Mouse (Mus musculus): ENCODE data around the gene Ripor3. TPM values are rescaled to one million over a fixed set of nuclear protein-coding genes. Genes with fewer than 3 reads are reported as not detected.

Ripor3 gene
- polyA plus RNA-seq, 1 experiment, result 4.3 TPM

DNA sequence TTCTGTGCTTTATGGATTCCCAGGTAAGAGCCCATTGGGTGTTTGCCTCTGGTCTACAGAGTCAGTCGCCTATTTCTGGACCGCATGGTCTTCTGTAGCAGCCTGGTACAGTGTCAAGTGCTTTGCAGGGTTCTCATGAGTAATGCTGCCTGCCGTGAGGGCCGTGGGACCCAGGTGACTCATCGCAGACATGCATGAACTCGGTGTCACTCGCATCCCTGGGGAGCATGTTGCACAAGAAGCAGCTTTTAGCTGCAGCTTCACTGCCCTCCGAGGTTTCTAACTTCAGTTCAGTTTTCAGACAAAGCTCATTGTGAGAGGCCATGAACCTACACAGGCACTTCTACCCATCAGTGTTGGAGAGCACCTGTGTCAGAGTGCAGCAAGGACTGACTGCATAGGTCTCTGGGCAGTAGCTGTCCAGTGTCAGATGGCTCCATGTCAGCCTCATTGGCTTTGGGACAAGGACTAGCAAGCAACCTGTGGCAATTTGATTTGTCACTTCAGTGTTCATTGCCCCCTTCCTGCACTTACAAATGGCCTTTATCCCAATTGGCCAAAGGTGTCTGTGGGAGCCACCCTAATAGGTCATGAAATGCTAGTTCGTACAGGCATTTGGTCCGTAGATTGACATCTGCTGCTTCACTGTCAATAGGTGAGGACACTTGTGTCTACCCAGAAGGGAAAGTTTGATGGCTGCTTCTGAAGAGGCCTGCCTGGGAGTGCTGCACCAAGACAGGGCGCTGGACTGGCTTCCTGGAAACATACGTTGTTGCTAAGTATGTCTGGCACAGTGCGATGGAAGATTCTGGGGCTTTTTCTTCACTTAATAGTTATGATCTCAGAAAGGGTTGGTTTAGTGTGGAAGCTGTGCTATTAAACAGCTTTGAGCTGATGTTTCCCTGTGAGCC, 58.9 kb downstream of the Ripor3 start:
- no peak for TF ChIP-seq CTCF (IDR thresholded peaks at IDR 0.05; ENCODE audit: borderline replicate concordance, insufficient read depth, low read length)
- no peak for TF ChIP-seq POLR2A (IDR thresholded peaks at IDR 0.05; ENCODE audit: low read depth, low read length)
- peak overlapping the region; percentile 51 for H3K27ac ChIP-seq (ENCODE audit: insufficient read depth, low read length)
- peaks cover 43% of the 10 kb centered on the region for H3K4me1 ChIP-seq (ENCODE audit: control insufficient read depth, insufficient read depth, low read length)
- no peak overlapping the region for H3K4me3 ChIP-seq (ENCODE audit: insufficient read depth, low read length)

DNA sequence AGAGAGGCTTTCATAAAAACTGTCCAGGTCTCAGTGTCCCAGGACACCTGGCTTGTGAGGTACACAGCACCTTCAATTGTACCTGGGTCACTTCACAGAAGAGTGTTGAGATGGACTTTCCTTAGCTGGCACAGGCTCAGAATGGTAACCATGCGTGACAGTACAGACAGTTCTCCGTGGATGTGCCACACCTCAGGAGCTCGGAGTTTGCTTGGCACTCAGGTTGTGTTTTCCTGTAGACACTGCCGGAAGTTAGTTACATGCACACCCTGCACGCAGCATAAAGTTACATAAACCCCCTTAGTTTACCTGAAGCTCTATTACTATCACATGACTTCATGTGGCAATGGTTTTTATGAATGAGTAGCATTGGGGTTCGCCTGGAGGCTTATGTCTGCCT, 59.7 kb downstream of the Ripor3 start:
- TF ChIP-seq POLR2A (IDR thresholded peaks at IDR 0.05; ENCODE audit: low read depth, low read length), result no peak
- no peak for TF ChIP-seq CTCF (IDR thresholded peaks at IDR 0.05; ENCODE audit: borderline replicate concordance, insufficient read depth, low read length)
- peak overlapping the region; percentile 51 for H3K27ac ChIP-seq (ENCODE audit: insufficient read depth, low read length)
- no peak overlapping the region for H3K4me3 ChIP-seq (ENCODE audit: insufficient read depth, low read length)
- peaks cover 43% of the 10 kb centered on the region for H3K4me1 ChIP-seq (ENCODE audit: control insufficient read depth, insufficient read depth, low read length)

DNA sequence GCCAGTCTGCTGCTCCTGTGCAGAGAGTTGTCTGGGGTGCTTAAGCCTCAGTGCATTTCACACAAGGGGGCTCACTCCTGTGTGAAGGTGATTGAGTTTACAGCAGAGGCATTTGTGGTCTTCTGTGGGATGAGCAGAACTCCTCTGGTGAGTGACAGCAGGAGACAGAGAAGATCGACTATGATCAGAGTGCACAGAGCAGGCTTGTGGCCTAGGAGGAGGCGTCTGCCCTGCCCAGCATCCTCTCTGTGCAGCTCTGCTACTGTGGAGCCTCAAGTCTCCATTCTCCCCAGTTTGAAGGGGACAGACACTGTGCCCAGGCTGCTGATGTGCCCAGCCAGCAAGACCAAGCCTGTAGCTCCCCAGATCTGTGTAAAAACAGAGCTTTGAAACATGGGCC, 60.6 kb downstream of the Ripor3 start:
- H3K4me1 ChIP-seq (ENCODE audit: control insufficient read depth, insufficient read depth, low read length), result peaks cover 43% of the 10 kb centered on the region
- peak overlapping the region; percentile 86 for H3K27ac ChIP-seq (ENCODE audit: insufficient read depth, low read length)
- TF ChIP-seq POLR2A (IDR thresholded peaks at IDR 0.05; ENCODE audit: low read depth, low read length) (no peak), CTCF (IDR thresholded peaks at IDR 0.05; ENCODE audit: borderline replicate concordance, insufficient read depth, low read length) (no peak)
- no peak overlapping the region for H3K4me3 ChIP-seq (ENCODE audit: insufficient read depth, low read length)

DNA sequence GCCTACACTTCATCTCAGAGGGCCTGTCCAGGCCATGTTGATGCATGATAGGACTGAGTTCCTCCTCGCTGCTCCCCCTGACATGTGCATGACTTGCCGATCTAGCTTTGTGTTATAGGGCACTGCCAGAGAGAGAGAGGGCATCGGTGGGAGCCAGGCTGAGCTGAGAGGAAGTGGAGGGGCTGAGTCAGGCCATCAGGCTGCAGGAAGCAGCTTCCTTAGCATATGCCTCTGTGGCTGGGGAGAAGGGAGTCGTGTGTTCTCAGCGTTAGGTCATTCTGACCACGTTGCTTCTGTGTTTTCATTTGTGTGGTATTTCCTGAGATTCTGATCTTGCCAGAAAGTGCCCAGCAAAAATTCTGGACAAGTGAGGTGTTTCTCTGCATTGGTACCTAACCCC, 61.2 kb downstream of the Ripor3 start:
- TF ChIP-seq POLR2A (IDR thresholded peaks at IDR 0.05; ENCODE audit: low read depth, low read length), result no peak
- TF ChIP-seq CTCF (IDR thresholded peaks at IDR 0.05; ENCODE audit: borderline replicate concordance, insufficient read depth, low read length), result no peak
- H3K4me1 ChIP-seq (ENCODE audit: control insufficient read depth, insufficient read depth, low read length), result peaks cover 43% of the 10 kb centered on the region
- peak overlapping the region; percentile 86 for H3K27ac ChIP-seq (ENCODE audit: insufficient read depth, low read length)
- H3K4me3 ChIP-seq (ENCODE audit: insufficient read depth, low read length), result no peak overlapping the region

DNA sequence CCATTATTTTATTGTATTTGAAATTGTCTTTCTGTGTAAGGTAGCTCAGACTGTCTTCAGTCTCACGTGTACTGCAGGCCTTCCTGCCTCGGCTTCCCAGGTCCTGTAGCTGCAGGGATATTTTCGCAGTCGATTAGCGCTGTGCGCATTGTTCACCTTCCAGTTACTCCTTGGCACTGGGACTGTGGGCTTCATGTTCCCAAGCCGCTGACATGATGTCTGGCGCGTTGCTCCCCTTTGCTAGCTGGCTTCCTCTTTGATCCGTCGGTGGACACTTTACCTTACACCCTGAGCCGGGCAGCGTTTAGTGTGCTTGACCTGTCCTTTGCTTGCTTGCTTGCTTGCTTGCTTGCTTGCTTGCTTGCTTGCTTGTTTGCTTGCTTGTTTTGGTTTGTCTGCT, 61.9 kb downstream of the Ripor3 start:
- Histone ChIP-seq H3K4me1 (ENCODE audit: control insufficient read depth, insufficient read depth, low read length) (peaks cover 44% of the 10 kb centered on the region), H3K27ac (ENCODE audit: insufficient read depth, low read length) (peak overlapping the region; percentile 86), H3K4me3 (ENCODE audit: insufficient read depth, low read length) (no peak overlapping the region)
- TF ChIP-seq POLR2A (IDR thresholded peaks at IDR 0.05; ENCODE audit: low read depth, low read length) (no peak), CTCF (IDR thresholded peaks at IDR 0.05; ENCODE audit: borderline replicate concordance, insufficient read depth, low read length) (no peak)

DNA sequence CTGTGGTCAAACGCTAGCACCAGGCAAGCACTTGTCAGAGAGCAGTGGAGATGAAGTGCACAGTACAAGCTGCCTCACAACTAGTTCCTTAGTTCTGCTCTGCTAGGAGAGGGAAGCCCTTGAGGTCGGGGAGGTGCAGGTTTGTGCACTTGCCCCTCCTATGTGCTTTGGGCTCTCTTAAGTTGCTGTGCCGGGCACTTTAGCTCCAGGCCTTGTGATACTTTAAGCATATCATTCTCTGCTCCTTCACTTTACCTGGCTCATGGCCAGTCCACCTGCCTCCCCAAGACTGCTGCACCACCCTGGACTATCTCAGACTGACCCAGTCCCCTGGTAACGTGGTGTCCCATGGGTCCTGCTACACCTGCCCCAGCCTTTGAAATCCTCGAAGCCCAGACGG, 62.4 kb downstream of the Ripor3 start:
- TF ChIP-seq POLR2A (IDR thresholded peaks at IDR 0.05; ENCODE audit: low read depth, low read length) (no peak), CTCF (IDR thresholded peaks at IDR 0.05; ENCODE audit: borderline replicate concordance, insufficient read depth, low read length) (no peak)
- Histone ChIP-seq H3K4me3 (ENCODE audit: insufficient read depth, low read length) (no peak overlapping the region), H3K27ac (ENCODE audit: insufficient read depth, low read length) (no peak overlapping the region), H3K4me1 (ENCODE audit: control insufficient read depth, insufficient read depth, low read length) (peaks cover 49% of the 10 kb centered on the region)

DNA sequence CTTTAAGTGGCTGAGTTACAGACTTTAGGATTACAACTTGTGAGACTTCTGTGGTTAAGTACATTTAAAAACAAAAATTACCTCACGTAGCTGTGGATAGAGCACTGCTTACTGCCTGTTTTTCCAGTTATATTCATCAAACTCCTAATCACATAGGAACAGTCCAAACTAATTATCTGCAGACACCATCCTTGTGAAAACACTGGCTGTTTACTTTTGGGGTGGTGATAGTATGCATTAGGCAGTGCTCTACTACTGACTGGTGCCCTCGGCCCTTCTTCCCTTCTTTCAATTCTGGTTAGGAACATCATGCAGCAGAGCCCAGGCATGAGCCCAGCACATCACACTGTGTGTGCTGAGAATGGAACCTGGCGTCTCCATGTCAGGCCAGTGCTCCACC, 63.2 kb downstream of the Ripor3 start:
- H3K4me1 ChIP-seq (ENCODE audit: control insufficient read depth, insufficient read depth, low read length), result peaks cover 56% of the 10 kb centered on the region
- TF ChIP-seq CTCF (IDR thresholded peaks at IDR 0.05; ENCODE audit: borderline replicate concordance, insufficient read depth, low read length), result no peak
- no peak for TF ChIP-seq POLR2A (IDR thresholded peaks at IDR 0.05; ENCODE audit: low read depth, low read length)
- H3K27ac ChIP-seq (ENCODE audit: insufficient read depth, low read length), result no peak overlapping the region
- H3K4me3 ChIP-seq (ENCODE audit: insufficient read depth, low read length), result no peak overlapping the region

DNA sequence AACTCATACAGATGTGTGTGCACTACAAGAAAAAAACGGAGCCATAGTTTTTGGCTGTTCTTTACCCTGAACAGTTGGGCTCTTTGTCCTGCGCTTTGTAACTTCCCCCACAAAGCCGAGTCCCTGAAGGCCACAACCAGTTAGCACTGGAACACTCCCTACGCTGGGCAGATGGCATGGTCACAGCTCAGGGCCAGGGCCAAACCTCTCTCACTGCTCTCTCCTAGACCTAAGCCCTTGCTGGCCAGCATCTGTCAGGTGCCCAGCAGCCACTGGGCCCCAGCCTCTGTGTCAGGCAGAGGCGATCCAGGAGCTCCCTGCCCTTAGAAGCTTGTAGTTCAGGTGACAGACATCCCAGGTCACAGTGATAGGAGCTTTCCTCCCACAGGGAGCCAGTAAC, 65.0 kb downstream of the Ripor3 start:
- Histone ChIP-seq H3K27ac (ENCODE audit: insufficient read depth, low read length) (no peak overlapping the region), H3K4me1 (ENCODE audit: control insufficient read depth, insufficient read depth, low read length) (peaks cover 54% of the 10 kb centered on the region)

DNA sequence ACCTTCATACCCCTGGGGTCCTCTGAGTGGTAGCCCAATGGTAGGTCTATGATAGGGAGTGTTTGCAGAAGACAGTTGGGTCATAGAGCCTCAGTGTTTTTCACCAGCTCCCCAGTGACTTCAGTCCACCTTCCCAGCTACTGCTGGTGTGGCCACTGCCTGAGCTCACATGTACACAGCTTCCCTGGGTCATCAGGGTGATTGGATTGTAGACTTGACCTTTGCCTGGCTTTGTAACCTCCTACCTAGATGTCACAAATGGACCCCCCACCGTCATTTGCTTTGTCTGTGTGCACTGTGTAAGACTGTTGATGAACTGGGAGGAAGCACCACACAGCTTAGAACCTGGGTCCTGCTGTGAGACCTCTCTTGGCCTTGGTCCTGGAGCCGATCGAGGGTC, 66.2 kb downstream of the Ripor3 start:
- no peak overlapping the region for H3K27ac ChIP-seq (ENCODE audit: insufficient read depth, low read length)

More for the DNA sequence above, 65.0 kb downstream of the Ripor3 start:
- no peak for TF ChIP-seq POLR2A (IDR thresholded peaks at IDR 0.05; ENCODE audit: low read depth, low read length)
- TF ChIP-seq CTCF (IDR thresholded peaks at IDR 0.05; ENCODE audit: borderline replicate concordance, insufficient read depth, low read length), result no peak
- no peak overlapping the region for H3K4me3 ChIP-seq (ENCODE audit: insufficient read depth, low read length)

DNA sequence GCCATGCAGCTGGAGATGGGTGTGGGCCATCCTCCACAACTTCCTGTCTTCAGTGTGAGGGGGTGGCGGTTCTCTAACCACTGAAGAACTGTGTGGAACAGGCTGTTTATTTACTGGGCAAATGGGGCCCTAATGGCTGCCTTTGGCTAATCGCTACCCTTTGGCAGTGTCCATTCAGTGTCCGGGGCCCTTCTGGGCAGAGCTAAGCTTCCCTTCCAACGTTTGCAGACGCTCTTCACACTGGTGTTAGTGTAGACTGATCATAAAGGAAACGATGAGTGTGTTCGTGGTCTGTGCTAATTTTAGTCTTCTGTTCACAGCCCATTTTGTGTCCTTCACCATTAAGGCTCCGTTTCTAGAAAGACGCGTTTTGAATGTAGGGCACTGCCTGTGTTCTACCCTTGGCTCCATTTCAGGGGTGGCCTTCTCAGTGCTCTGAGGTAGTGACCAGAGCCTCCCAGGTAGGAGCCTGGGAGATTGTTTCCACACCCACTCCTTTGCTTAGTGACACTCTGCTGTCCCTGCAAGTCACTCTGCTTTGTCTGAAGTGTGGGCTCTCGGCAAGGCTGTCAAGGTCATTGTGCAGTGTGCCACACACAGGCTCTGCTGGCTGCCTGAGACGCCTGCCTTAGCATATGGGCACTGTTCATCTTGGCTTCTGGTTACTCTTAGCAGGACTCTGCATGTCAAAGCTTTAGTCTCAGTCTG, 67.3 kb downstream of the Ripor3 start:
- H3K27ac ChIP-seq (ENCODE audit: insufficient read depth, low read length), result peak overlapping the region; percentile 67
- TF ChIP-seq POLR2A (IDR thresholded peaks at IDR 0.05; ENCODE audit: low read depth, low read length), result no peak
- no peak for TF ChIP-seq CTCF (IDR thresholded peaks at IDR 0.05; ENCODE audit: borderline replicate concordance, insufficient read depth, low read length)
- H3K4me3 ChIP-seq (ENCODE audit: insufficient read depth, low read length), result no peak overlapping the region
- H3K4me1 ChIP-seq (ENCODE audit: control insufficient read depth, insufficient read depth, low read length), result peaks cover 43% of the 10 kb centered on the region

More for the DNA sequence above, 66.2 kb downstream of the Ripor3 start:
- TF ChIP-seq POLR2A (IDR thresholded peaks at IDR 0.05; ENCODE audit: low read depth, low read length) (no peak), CTCF (IDR thresholded peaks at IDR 0.05; ENCODE audit: borderline replicate concordance, insufficient read depth, low read length) (no peak)
- peaks cover 52% of the 10 kb centered on the region for H3K4me1 ChIP-seq (ENCODE audit: control insufficient read depth, insufficient read depth, low read length)
- no peak overlapping the region for H3K4me3 ChIP-seq (ENCODE audit: insufficient read depth, low read length)
